9 mouse cellular contexts compared by ENCODE assay signal in genomic region chr4:135656094-135656589, GRCm38 (mm10). TPM values are rescaled to one million over a fixed set of nuclear protein-coding genes. Genes with fewer than 3 reads are reported as not detected.
DNase-seq lines count a peak whose midpoint lies in the region; ATAC-seq and TF ChIP-seq lines count a peak whose summit lies in the region.
"Had no signal": no experiment of that assay in that cellular context is flagged by ENCODE, and none has a peak within 500 bp of the region (broad histone marks: within the 10 kb centered on the region; RNA-seq: fewer than 3 reads in every experiment).

No protein-coding gene starts in this region.

- H3K9me3 ChIP-seq in heart, embryonic 16.5 days (replicated peaks; ENCODE audit: control insufficient read depth, low read length): no peaks in the 10 kb centered on the region

- peak overlapping the region; percentile 18; the same call in 1 of the 2 replicates for H3K4me2 ChIP-seq in heart, embryonic 16.5 days (ENCODE audit: low read depth, low read length)

- peak overlapping the region; percentile 51 for H3K9ac ChIP-seq in heart, embryonic 16.5 days (ENCODE audit: low read length)

- H3K4me3 ChIP-seq in heart, embryonic 16.5 days (ENCODE audit: low read length): no peak overlapping the region
- H3K4me3 ChIP-seq in small intestine, adult 2 months (ENCODE audit: low read depth, low read length): peak overlapping the region; percentile 8; the same call in 1 of the 2 replicates
- no peak overlapping the region for H3K4me3 ChIP-seq in thymus, adult 2 months (ENCODE audit: control insufficient read depth, insufficient read depth, low read length)

- peak; percentile 30 for DNase-seq in ovary, postnatal 36 days (ENCODE audit: low spot score)
- DNase-seq in ovary, postnatal 10 days (ENCODE audit: low spot score): no peak
- DNase-seq in kidney, postnatal 4 days: peak; percentile 51 to 68
- DNase-seq in left cerebral cortex, postnatal 25 days (ENCODE audit: low spot score in 2 of 2): no peak
- DNase-seq in thymus, adult 2 months: no peak
- DNase-seq in thymus, postnatal 0 days (ENCODE audit: low spot score): no peak

- no peak for TF ChIP-seq CTCF in small intestine, adult 2 months (IDR thresholded peaks at IDR 0.05; ENCODE audit: extremely low read depth, insufficient read length, insufficient replicate concordance, low read depth, low read length)
- no peak for TF ChIP-seq CTCF in thymus, adult 2 months (IDR thresholded peaks at IDR 0.05; ENCODE audit: borderline replicate concordance, control insufficient read depth, extremely low read depth, insufficient read depth, low read length, poor library complexity)

- peak overlapping the region; percentile 96 for H3K27ac ChIP-seq in heart, embryonic 16.5 days (ENCODE audit: low read length)
- no peak overlapping the region for H3K27ac ChIP-seq in small intestine, adult 2 months (ENCODE audit: insufficient read depth, low read depth, low read length)
- no peak overlapping the region for H3K27ac ChIP-seq in thymus, adult 2 months (ENCODE audit: control insufficient read depth, insufficient read depth, low read length)

- no peaks in the 10 kb centered on the region for H3K27me3 ChIP-seq in heart, embryonic 16.5 days (ENCODE audit: control insufficient read depth, insufficient read depth, low read length)
- H3K27me3 ChIP-seq in small intestine, adult 2 months (ENCODE audit: control insufficient read depth, insufficient read depth, low read length): no peaks in the 10 kb centered on the region
- no peaks in the 10 kb centered on the region for H3K27me3 ChIP-seq in thymus, adult 2 months (ENCODE audit: control insufficient read depth, insufficient read depth, low read length)
- H3K27me3 ChIP-seq: Patski had no signal

- H3K4me1 ChIP-seq in heart, embryonic 16.5 days (ENCODE audit: control insufficient read depth, insufficient read depth, low read length): peaks cover 68% of the 10 kb centered on the region
- H3K4me1 ChIP-seq in small intestine, adult 2 months (ENCODE audit: control insufficient read depth, insufficient read depth, insufficient read length, low read length): peaks cover 17% of the 10 kb centered on the region
- peaks cover 4% of the 10 kb centered on the region for H3K4me1 ChIP-seq in thymus, adult 2 months (replicated peaks; ENCODE audit: control insufficient read depth, insufficient read depth, low read length)

- no peak for TF ChIP-seq POLR2A in small intestine, adult 2 months (IDR thresholded peaks at IDR 0.05; ENCODE audit: low read depth, low read length)
- no peak for TF ChIP-seq POLR2A in thymus, adult 2 months (IDR thresholded peaks at IDR 0.05; ENCODE audit: control insufficient read depth, extremely low read depth, insufficient read depth, low read length, poor library complexity)

- WGBS in heart, embryonic 16.5 days: 16% methylated on average over 10 of the region's 10 CpGs
- WGBS in small intestine, adult 2 months: 14% methylated on average over 10 of the region's 10 CpGs
- 55% methylated on average over 10 of the region's 10 CpGs for WGBS in thymus, adult 2 months

- no peaks in the 10 kb centered on the region for H3K36me3 ChIP-seq in heart, embryonic 16.5 days (ENCODE audit: control insufficient read depth, insufficient read depth)
- no peaks in the 10 kb centered on the region for H3K36me3 ChIP-seq in small intestine, adult 2 months (ENCODE audit: control insufficient read depth, insufficient read depth, low read length)
- no peaks in the 10 kb centered on the region for H3K36me3 ChIP-seq in thymus, adult 2 months (ENCODE audit: control insufficient read depth, insufficient read depth, low read length)

- intact Hi-C loops in left cerebral cortex, postnatal 25 days (cut with DNase I): no loop called here

- peak; percentile 20 for ATAC-seq in heart, embryonic 16.5 days (replicated peaks; ENCODE audit: extremely low read depth, insufficient read depth, low FRiP score)
- ATAC-seq: Patski had no signal

RNA-seq across cellular contexts. Expression of gene Ifnlr1, which starts 29.9 kb away (rescaled TPM):
- polyA plus RNA-seq in heart, embryonic 16.5 days (2015; fragmentation: Nextera tagmentation; extraction: Ambion mirVana): 0.66 and 0.69 TPM in 2 replicates
- polyA plus RNA-seq in small intestine, adult 2 months (2012; rRNA removed): 4.9 and 11.4 TPM in 2 replicates
- total RNA-seq in left cerebral cortex, postnatal 25 days (2021): under 1 TPM; 0.18 TPM
- polyA plus RNA-seq in thymus, adult 2 months (2012; rRNA removed): 2.0 and 2.5 TPM in 2 replicates
- polyA plus RNA-seq in thymus, postnatal 0 days (2015; fragmentation: Nextera tagmentation; extraction: Ambion mirVana): 0.24 and 0.29 TPM in 2 replicates

Comparison
In these comparisons a context has a peak if more than half of its experiments do, and no peak if none do; other contexts are left out.
1. DNase-seq: peak in ovary, postnatal 36 days (single experiment) and kidney, postnatal 4 days (2 of 2); none in ovary, postnatal 10 days (single experiment), left cerebral cortex, postnatal 25 days (0 of 2), thymus, adult 2 months (single experiment) and thymus, postnatal 0 days (single experiment).